Mouse (Mus musculus): Measurements from ENCODE around the gene Gnptg.
A peak's percentile ranks its signal among the peaks of the same experiment; 100 is the strongest.

Gnptg gene

GRCm38 (mm10) chr17:25239695-25240636 is at the start of gene Gnptg, which contains the start of gene Tsr3:
Gnptg (minus strand) TSS chr17:25240124.
Tsr3 (plus strand) TSS chr17:25240170.
- peak; percentile 81 to 87 for DNase-seq

GRCm38 (mm10) chr17:25288842-25289241 is 48.9 kb upstream of the Gnptg start:
- peak; percentile 40 to 48 for DNase-seq

GRCm38 (mm10) chr17:25285033-25285432 is 45.1 kb upstream of the Gnptg start:
- DNase-seq, result peak; percentile 52 to 63

- peak in 1 of 2 experiments; percentile 32 for DNase-seq
Observed at GRCm38 (mm10) chr17:25282133-25282532, 42.2 kb upstream of the Gnptg start.

GRCm38 (mm10) chr17:25275833-25276232 is 35.9 kb upstream of the Gnptg start:
- no peak for DNase-seq

- no peak for DNase-seq
Observed at GRCm38 (mm10) chr17:25274571-25275346, 34.8 kb upstream of the Gnptg start, which contains the start of gene Ube2i. Ube2i (minus strand) TSS chr17:25274622.

GRCm38 (mm10) chr17:25273706-25274501 is 34.0 kb upstream of the Gnptg start:
- DNase-seq, result peak; percentile 93 to 98

- DNase-seq, result peak in 1 of 2 experiments; percentile 87
Observed at GRCm38 (mm10) chr17:25272951-25273705, 33.2 kb upstream of the Gnptg start.

GRCm38 (mm10) chr17:25272326-25272725 is 32.4 kb upstream of the Gnptg start:
- peak; percentile 9 to 37 for DNase-seq

GRCm38 (mm10) chr17:25270795-25271335 is 30.9 kb upstream of the Gnptg start:
- no peak for DNase-seq

- DNase-seq, result no peak
Observed at GRCm38 (mm10) chr17:25264453-25264852, 24.5 kb upstream of the Gnptg start.

GRCm38 (mm10) chr17:25257804-25258261 is 17.9 kb upstream of the Gnptg start:
- peak in 1 of 2 experiments; percentile 52 for DNase-seq

GRCm38 (mm10) chr17:25256140-25256754 is 16.3 kb upstream of the Gnptg start, which contains the start of gene Baiap3:
Baiap3 (minus strand) TSS chr17:25256364.
- peak; percentile 52 to 63 for DNase-seq

GRCm38 (mm10) chr17:25255110-25255509 is 15.2 kb upstream of the Gnptg start:
- peak in 1 of 2 experiments; percentile 3 for DNase-seq

- DNase-seq, result peak; percentile 57 to 82
Observed at GRCm38 (mm10) chr17:25253760-25254159, 13.8 kb upstream of the Gnptg start.

- DNase-seq, result no peak
Observed at GRCm38 (mm10) chr17:25252643-25253042, 12.7 kb upstream of the Gnptg start.

GRCm38 (mm10) chr17:25250181-25250835 is 10.4 kb upstream of the Gnptg start:
- no peak for DNase-seq

GRCm38 (mm10) chr17:25248033-25248750 is 8.3 kb upstream of the Gnptg start:
- peak; percentile 35 to 50 for DNase-seq

GRCm38 (mm10) chr17:25244239-25244638 is 4.3 kb upstream of the Gnptg start:
- no peak for DNase-seq
